Mouse (Mus musculus): ENCODE data around the gene 1700069L16Rik. TPM values are rescaled to one million over a fixed set of nuclear protein-coding genes. Genes with fewer than 3 reads are reported as not detected.

Gene 1700069L16Rik
- polyA plus RNA-seq, 1 experiment from 2014 or later: not detected

- H3K9ac ChIP-seq (replicated peaks): no peak overlapping the region
- no peaks in the 10 kb centered on the region for H3K27me3 ChIP-seq
- H3K36me3 ChIP-seq: no peaks in the 10 kb centered on the region
- WGBS: 67% methylated on average over 2 of the region's 2 CpGs
- ATAC-seq (ENCODE audit: insufficient number of reproducible peaks, insufficient read depth, low FRiP score, low TSS enrichment, low read depth): no peak
- H3K27ac ChIP-seq: no peak overlapping the region
- no peak overlapping the region for H3K4me3 ChIP-seq (replicated peaks)
- no peaks in the 10 kb centered on the region for H3K4me1 ChIP-seq (replicated peaks)
- H3K4me2 ChIP-seq: no peak overlapping the region
- H3K9me3 ChIP-seq: no peaks in the 10 kb centered on the region
Measured at GRCm38 (mm10) chr5:113712861-113713260, 11.7 kb downstream of the 1700069L16Rik start.

- no peak overlapping the region for H3K4me2 ChIP-seq
- H3K9ac ChIP-seq (replicated peaks): no peak overlapping the region
- peaks cover 27% of the 10 kb centered on the region for H3K4me1 ChIP-seq (replicated peaks)
- H3K9me3 ChIP-seq: no peaks in the 10 kb centered on the region
- no peak for ATAC-seq (ENCODE audit: insufficient number of reproducible peaks, insufficient read depth, low FRiP score, low TSS enrichment, low read depth)
- no peaks in the 10 kb centered on the region for H3K36me3 ChIP-seq
- H3K27me3 ChIP-seq: no peaks in the 10 kb centered on the region
- no peak overlapping the region for H3K4me3 ChIP-seq (replicated peaks)
- 42% methylated on average over 21 of the region's 21 CpGs for WGBS
- H3K27ac ChIP-seq: peak overlapping the region; percentile 8; the same call in 1 of the 2 replicates
Measured at GRCm38 (mm10) chr5:113703803-113704585, 20.6 kb downstream of the 1700069L16Rik start.

GRCm38 (mm10) chr5:113700388-113701023 lies 24.1 kb downstream of the 1700069L16Rik start:
- no peak for ATAC-seq (ENCODE audit: insufficient number of reproducible peaks, insufficient read depth, low FRiP score, low TSS enrichment, low read depth)
- Histone ChIP-seq H3K4me2 (no peak overlapping the region), H3K9ac (replicated peaks) (no peak overlapping the region), H3K36me3 (no peaks in the 10 kb centered on the region), H3K9me3 (no peaks in the 10 kb centered on the region), H3K4me1 (replicated peaks) (peaks cover 45% of the 10 kb centered on the region), H3K27me3 (no peaks in the 10 kb centered on the region), H3K27ac (no peak overlapping the region), H3K4me3 (replicated peaks) (no peak overlapping the region)
- 75% methylated on average over 19 of the region's 19 CpGs for WGBS

GRCm38 (mm10) chr5:113694415-113694814 lies 30.2 kb downstream of the 1700069L16Rik start:
- no peak overlapping the region for H3K9ac ChIP-seq (replicated peaks)
- H3K4me3 ChIP-seq (replicated peaks): 0 out of 2 replicates have a peak overlapping the region, but pooled peaks have one; percentile 1
- H3K27ac ChIP-seq: peak overlapping the region; percentile 98
- peak overlapping the region; percentile 45 for H3K4me2 ChIP-seq
- ATAC-seq (ENCODE audit: insufficient number of reproducible peaks, insufficient read depth, low FRiP score, low TSS enrichment, low read depth): peak; percentile 86
- peaks cover 39% of the 10 kb centered on the region for H3K4me1 ChIP-seq (replicated peaks)
- H3K36me3 ChIP-seq: no peaks in the 10 kb centered on the region
- peaks cover 5% of the 10 kb centered on the region; the same call in 1 of the 2 replicates for H3K9me3 ChIP-seq
- WGBS: 4% methylated on average over 5 of the region's 5 CpGs
- no peaks in the 10 kb centered on the region for H3K27me3 ChIP-seq

- H3K27me3 ChIP-seq: no peaks in the 10 kb centered on the region
- H3K36me3 ChIP-seq: no peaks in the 10 kb centered on the region
- H3K9ac ChIP-seq (replicated peaks): no peak overlapping the region
- WGBS: 38% methylated on average over 4 of the region's 4 CpGs
- H3K4me2 ChIP-seq: peak overlapping the region; percentile 45
- H3K9me3 ChIP-seq: peaks cover 5% of the 10 kb centered on the region; the same call in 1 of the 2 replicates
- no peak for ATAC-seq (ENCODE audit: insufficient number of reproducible peaks, insufficient read depth, low FRiP score, low TSS enrichment, low read depth)
- H3K4me1 ChIP-seq (replicated peaks): peaks cover 41% of the 10 kb centered on the region
- peak overlapping the region; percentile 98 for H3K27ac ChIP-seq
- H3K4me3 ChIP-seq (replicated peaks): no peak overlapping the region
Measured at GRCm38 (mm10) chr5:113694000-113694399, 30.6 kb downstream of the 1700069L16Rik start.

GRCm38 (mm10) chr5:113693196-113693755 lies 31.3 kb downstream of the 1700069L16Rik start:
- Histone ChIP-seq H3K36me3 (no peaks in the 10 kb centered on the region), H3K4me3 (replicated peaks) (no peak overlapping the region), H3K27ac (0 out of 2 replicates have a peak overlapping the region, but pooled peaks have one; percentile 98), H3K4me2 (no peak overlapping the region), H3K9ac (replicated peaks) (no peak overlapping the region), H3K9me3 (peaks cover 5% of the 10 kb centered on the region; the same call in 1 of the 2 replicates), H3K4me1 (replicated peaks) (peaks cover 49% of the 10 kb centered on the region), H3K27me3 (no peaks in the 10 kb centered on the region)
- no peak for ATAC-seq (ENCODE audit: insufficient number of reproducible peaks, insufficient read depth, low FRiP score, low TSS enrichment, low read depth)
- WGBS: 77% methylated on average over 8 of the region's 8 CpGs

- no peak for ATAC-seq (ENCODE audit: insufficient number of reproducible peaks, insufficient read depth, low FRiP score, low TSS enrichment, low read depth)
- Histone ChIP-seq H3K9ac (replicated peaks) (no peak overlapping the region), H3K27me3 (no peaks in the 10 kb centered on the region), H3K9me3 (peaks cover 5% of the 10 kb centered on the region; the same call in 1 of the 2 replicates), H3K4me1 (replicated peaks) (peaks cover 34% of the 10 kb centered on the region), H3K4me3 (replicated peaks) (no peak overlapping the region), H3K27ac (no peak overlapping the region), H3K4me2 (no peak overlapping the region), H3K36me3 (no peaks in the 10 kb centered on the region)
- WGBS: 93% methylated on average over 2 of the region's 2 CpGs
Measured at GRCm38 (mm10) chr5:113690866-113691265, 33.7 kb downstream of the 1700069L16Rik start.

- Histone ChIP-seq H3K4me2 (no peak overlapping the region), H3K27me3 (no peaks in the 10 kb centered on the region), H3K9me3 (peaks cover 5% of the 10 kb centered on the region; the same call in 1 of the 2 replicates), H3K9ac (replicated peaks) (no peak overlapping the region), H3K4me1 (replicated peaks) (peaks cover 34% of the 10 kb centered on the region), H3K27ac (no peak overlapping the region), H3K36me3 (no peaks in the 10 kb centered on the region), H3K4me3 (replicated peaks) (no peak overlapping the region)
- no peak for ATAC-seq (ENCODE audit: insufficient number of reproducible peaks, insufficient read depth, low FRiP score, low TSS enrichment, low read depth)
- 80% methylated on average over 15 of the region's 15 CpGs for WGBS
Measured at GRCm38 (mm10) chr5:113690069-113690548, 34.5 kb downstream of the 1700069L16Rik start.

GRCm38 (mm10) chr5:113687514-113687913 lies 37.1 kb downstream of the 1700069L16Rik start:
- 90% methylated on average over 5 of the region's 5 CpGs for WGBS

GRCm38 (mm10) chr5:113685471-113685870 lies 39.1 kb downstream of the 1700069L16Rik start:
- H3K4me1 ChIP-seq (replicated peaks): peaks cover 23% of the 10 kb centered on the region
- ATAC-seq (ENCODE audit: insufficient number of reproducible peaks, insufficient read depth, low FRiP score, low TSS enrichment, low read depth): no peak

More at GRCm38 (mm10) chr5:113687514-113687913, 37.1 kb downstream of the 1700069L16Rik start:
- no peak overlapping the region for H3K27ac ChIP-seq
- no peak overlapping the region for H3K4me3 ChIP-seq (replicated peaks)
- ATAC-seq (ENCODE audit: insufficient number of reproducible peaks, insufficient read depth, low FRiP score, low TSS enrichment, low read depth): no peak
- peaks cover 18% of the 10 kb centered on the region for H3K4me1 ChIP-seq (replicated peaks)
- no peak overlapping the region for H3K9ac ChIP-seq (replicated peaks)
- H3K4me2 ChIP-seq: no peak overlapping the region
- H3K36me3 ChIP-seq: no peaks in the 10 kb centered on the region
- H3K9me3 ChIP-seq: no peaks in the 10 kb centered on the region
- H3K27me3 ChIP-seq: no peaks in the 10 kb centered on the region

GRCm38 (mm10) chr5:113683246-113683645 lies 41.3 kb downstream of the 1700069L16Rik start:
- no peak overlapping the region for H3K9ac ChIP-seq (replicated peaks)
- WGBS: 77% methylated on average over 5 of the region's 5 CpGs
- no peaks in the 10 kb centered on the region for H3K9me3 ChIP-seq
- ATAC-seq (ENCODE audit: insufficient number of reproducible peaks, insufficient read depth, low FRiP score, low TSS enrichment, low read depth): no peak
- H3K27me3 ChIP-seq: no peaks in the 10 kb centered on the region
- H3K4me2 ChIP-seq: no peak overlapping the region
- no peaks in the 10 kb centered on the region for H3K36me3 ChIP-seq
- no peak overlapping the region for H3K4me3 ChIP-seq (replicated peaks)
- no peak overlapping the region for H3K27ac ChIP-seq
- peaks cover 13% of the 10 kb centered on the region for H3K4me1 ChIP-seq (replicated peaks)

More at GRCm38 (mm10) chr5:113685471-113685870, 39.1 kb downstream of the 1700069L16Rik start:
- Histone ChIP-seq H3K36me3 (no peaks in the 10 kb centered on the region), H3K4me3 (replicated peaks) (no peak overlapping the region), H3K9ac (replicated peaks) (no peak overlapping the region), H3K4me2 (no peak overlapping the region), H3K9me3 (no peaks in the 10 kb centered on the region), H3K27ac (no peak overlapping the region), H3K27me3 (no peaks in the 10 kb centered on the region)
- WGBS: 35% methylated on average over 5 of the region's 5 CpGs

All from limb, embryonic 12.5 days (tissue).